Mouse (Mus musculus) layer of hippocampus, adult 9-11 months (tissue): ENCODE measurements around the gene Rarres2.
"Not testable (repeated sequence)": the region's sequence is repeated elsewhere in the genome, so short reads cannot be mapped to it uniquely, and the experiment has no call there.

ENCODE experiments used
- DNase-seq: peaks from one replicate; pipeline ENCODE4 v3.0.0; 2022

The Rarres2 gene

DNA sequence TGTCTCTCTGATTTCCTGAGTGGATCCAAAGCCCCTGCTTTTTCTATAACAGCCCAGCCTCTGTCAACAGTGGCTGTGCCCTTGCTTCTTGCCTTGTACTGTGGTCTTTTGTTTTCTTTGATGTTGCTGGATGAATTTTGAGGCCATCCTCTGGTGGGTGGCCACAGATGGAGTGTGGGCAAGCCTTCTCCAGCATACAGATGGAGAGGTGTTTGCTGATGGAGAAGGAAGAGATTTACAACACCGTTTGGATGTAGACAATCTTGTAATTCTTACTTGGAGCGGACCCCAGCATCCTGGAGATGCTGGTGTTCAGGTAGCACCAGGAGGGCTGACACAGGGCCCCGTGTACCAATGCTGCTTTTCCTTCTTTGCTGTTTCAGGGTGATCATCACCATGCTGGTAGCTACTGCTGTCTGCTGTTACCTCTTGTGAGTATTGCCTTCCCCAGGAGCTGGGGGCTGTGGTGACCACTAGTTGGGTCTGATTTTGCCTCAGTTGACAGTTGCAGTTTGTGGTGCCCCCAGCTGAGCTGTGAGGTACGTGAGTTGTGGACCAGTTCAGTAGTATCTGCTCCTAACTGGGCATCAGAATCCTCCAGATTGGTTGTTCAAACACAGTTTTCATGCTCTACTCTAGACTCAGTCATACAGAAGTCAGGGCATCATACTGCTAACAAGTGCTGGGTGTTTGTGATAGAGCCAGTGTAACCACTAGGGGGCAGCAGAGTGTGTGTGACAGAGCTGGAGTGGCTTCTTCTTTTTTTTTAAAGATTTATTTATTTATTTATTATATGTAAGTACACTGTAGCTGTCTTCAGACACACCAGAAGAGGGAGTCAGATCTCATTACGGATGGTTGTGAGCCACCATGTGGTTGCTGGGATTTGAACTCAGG, 33.5 kb downstream of the Rarres2 start:
- peak; percentile 89 for DNase-seq

DNA sequence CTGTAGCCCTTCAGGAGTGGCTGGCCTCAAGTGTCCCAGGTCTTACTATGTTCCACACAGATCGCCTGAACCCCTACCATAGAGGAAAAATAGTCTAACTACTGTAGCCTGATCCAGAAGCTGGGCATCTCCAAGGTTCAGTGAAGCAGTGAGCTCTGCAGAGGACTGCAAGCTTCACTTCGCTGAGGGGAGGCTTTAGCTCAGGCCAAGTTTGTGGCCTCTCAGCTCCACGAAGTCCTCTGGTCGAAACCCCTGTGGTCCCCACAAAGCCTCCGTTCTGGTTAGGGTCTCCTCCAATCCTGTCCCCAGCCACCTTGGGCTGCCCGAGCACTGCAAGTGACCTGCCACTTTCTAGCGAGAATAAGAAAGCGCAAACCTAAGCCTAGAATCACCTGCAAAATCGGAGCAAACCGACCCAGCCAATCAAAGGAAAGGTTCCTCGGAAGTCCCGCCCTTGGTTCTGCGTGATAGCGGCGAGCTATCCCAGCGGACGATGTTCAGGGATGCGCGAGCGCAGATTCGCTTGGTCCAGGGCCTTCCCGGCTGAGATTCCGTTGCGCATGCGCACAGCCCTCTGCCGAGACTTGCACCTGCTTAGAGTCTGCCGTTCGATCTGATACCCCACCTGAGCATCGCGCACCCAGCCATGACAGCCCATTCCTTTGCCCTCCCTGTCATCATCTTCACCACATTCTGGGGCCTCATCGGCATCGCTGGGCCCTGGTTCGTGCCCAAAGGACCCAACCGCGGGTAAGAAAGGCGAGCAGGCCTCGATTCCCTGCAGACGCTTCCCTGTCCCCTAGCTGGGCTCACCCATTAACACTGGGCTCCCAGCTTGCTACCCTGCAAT, 35.3 kb downstream of the Rarres2 start, which contains the start of gene Atp6v0e2:
Gene Atp6v0e2, plus strand, starts transcription at position 511 of the 850 bp plus-strand sequence.
- peak; percentile 93 for DNase-seq

DNA sequence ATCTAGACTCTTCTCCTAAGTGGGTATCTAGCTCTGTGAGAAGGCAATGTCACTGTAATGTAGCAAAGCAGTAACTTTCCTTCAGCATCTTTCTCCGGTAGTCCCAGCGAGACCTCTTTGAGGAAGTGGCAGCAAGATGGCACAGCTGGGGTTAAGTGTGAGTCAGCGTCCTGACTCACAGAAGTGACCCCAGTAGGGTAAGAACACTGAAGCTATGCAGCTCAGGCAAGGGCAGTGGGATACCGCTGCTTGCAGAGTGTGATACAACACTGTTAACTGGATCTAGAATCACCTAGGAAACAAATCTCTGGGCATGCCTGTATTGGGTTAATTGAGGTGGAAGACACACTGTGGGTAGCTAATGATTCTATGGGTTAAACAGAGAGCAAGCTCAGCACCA, 36.5 kb downstream of the Rarres2 start:
- no peak for DNase-seq

DNA sequence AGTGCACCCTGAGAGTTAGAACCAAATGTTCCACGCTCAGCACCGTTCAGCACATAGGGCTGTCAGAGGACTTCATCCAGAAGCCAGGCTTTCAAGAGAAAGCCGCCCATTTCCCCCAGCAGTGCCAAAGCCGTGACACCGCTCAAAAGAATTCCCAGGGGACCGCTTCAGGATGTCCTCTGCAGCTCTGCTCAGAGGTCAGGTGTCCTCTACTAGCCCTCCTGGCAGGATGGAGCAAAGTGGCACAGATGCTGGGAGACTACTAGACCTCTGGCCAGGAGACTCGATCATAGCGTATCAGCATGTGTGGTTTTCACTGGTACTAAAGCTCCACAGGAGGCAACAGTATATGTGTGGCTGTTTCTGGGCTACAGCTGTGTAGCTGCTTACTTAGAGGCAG, 37.7 kb downstream of the Rarres2 start:
- no peak for DNase-seq

DNA sequence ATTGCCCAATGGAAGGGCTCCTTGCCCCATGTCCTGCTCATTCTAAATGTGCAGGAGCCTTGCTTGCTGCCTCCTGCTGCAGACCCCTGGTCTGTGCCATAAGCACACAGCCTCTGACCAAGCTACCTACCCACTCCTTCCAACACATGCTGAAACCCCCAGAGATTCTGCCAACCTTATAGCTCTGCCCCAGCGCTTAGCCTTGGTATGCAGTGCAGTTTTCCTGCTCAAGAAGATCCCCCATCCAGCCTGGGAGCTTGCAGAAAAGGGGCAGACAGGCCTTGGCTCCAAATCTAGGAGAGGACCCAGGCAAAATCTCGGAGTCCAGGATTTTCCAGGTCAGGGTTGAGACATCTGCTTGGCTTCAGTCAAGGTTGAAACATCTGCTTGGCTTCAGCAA, 39.1 kb downstream of the Rarres2 start:
- no peak for DNase-seq

DNA sequence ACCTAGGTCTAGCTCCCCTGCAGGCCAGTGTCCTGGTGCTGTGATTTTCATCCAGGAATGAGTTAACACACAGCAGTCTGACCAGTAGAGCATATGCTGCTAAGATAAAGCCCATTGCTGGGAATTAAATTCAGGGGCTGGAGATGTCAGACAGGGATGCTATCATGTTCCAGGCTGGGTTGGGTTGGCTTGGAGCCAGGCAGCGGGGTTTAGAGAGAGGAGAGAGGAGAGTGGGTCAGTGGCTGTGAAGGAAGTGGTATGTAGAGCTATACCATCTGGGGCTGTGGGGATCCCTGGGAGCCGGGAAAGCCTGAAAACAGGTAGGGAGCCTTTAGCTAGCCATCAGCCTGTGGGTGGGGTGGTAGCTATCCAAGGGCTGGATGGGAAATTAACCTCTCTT, 41.7 kb downstream of the Rarres2 start:
- DNase-seq: no peak

DNA sequence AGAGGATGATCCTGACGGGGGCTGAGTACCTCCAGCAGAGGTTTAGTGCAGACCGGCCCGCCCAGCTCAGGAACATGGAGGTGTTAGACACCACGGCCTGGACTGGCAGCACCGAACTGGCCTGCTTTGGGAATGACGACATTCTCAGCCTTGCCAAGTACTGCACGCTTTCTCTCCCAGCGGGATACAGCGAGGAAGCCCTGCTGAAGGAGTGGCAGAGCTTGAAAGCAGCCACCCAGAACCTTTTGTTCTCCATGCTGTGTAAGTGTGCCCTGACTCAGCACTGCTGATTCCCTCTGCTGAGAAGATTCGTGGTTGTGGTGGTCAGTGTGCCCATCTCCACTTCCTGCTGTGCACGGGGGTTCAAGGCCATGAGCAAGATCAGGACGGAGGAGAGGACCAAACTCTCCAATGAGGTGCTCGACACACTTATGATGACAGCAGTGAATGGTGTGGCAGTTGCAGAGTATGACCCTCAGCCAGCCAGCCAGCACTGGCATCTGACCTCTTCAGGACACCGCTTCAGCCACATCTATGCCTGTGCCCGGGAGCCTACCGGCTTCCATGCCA, 42.6 kb downstream of the Rarres2 start:
- DNase-seq: no peak

DNA sequence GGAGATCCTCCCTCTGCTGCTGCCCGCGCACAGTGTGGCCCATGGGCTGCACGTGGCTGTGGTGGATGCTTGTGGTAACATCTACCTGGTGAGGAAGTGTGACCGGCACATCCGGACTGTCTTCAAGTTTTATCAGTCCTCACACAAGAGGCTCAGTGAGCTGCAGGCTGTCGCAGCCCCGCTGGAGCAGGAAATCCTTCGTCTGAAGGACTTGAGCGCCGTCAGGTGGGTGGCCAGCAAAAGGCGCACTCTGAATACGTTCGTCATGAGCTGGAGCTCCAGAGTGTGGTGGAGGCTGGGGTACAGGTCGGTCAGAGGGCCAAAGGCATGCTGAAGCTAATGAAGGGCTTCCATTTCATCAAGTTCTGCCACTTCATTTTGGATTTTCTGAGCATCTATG, 43.3 kb downstream of the Rarres2 start:
- no peak for DNase-seq

DNA sequence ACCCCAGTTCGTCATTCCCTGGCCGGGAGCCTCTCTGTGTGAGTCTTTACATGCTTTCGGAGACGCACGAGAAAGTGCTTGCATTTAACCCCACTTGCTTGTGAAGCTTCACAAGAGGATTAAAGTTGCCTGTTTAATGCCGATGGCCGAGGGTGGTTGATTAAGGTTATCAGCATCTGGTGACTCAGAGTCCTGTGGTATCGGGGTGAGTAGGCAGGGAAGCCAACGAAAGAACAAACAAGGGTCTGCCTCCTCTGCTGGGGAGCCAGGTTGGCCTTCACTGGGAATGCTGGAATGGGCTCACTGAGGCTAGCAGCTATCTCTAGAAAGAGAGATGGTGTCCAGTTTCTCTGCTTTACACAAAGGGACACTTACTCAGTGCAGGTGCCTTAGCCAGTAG, 44.7 kb downstream of the Rarres2 start:
- no peak for DNase-seq

DNA sequence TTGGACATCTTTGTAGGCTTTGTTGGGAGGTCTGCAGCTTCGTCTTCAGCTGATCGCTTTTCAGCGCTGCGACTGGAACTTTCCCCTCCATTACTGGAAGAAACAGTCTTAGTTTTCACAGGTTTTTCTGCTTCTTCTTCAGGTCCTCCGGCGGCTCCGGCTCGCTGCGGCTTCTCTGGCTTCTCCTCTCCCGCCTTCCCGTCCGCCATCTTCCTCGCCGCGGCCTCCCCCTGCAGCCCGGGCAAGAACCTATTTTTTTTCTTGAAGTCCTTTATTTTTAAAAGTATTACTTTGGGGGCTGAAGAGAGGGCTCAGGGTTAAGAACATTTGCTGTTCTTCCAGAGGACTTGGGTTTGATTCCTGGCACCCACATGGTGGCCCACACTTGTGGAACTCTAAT, 47.7 kb downstream of the Rarres2 start:
- not testable (repeated sequence) for DNase-seq
